Mouse (Mus musculus) intestine, postnatal 0 days (tissue): ENCODE measurements around the gene Slc17a6. TPM values are rescaled to one million over a fixed set of nuclear protein-coding genes. Genes with fewer than 3 reads are reported as not detected.

Source experiments
- ATAC-seq: fragments of 200-750 bp; cut with Nextera tagmentation; 2 replicates; pipeline ENCODE4 v1.8.0; 2017; ENCODE audit warnings: mild to moderate bottlenecking, moderate TSS enrichment, moderate library complexity
- H3K27ac ChIP-seq: fragments of 300-500 bp; sonication (generic); 2 replicates; pipeline ENCODE4 v1.5.1; 2014; ENCODE audit warnings: mild to moderate bottlenecking, low read depth, low read length, moderate library complexity
- H3K27me3 ChIP-seq: fragments of 300-500 bp; sonication (generic); replicated peaks from 2 replicates; pipeline ENCODE4 v1.6.1; 2014; ENCODE audit warnings: low read length, mixed read lengths; ENCODE audit not compliant: control insufficient read depth, insufficient read depth
- H3K36me3 ChIP-seq: fragments of 300-500 bp; sonication (generic); 2 replicates; pipeline ENCODE4 v1.6.1; 2014; ENCODE audit warnings: mild to moderate bottlenecking, moderate library complexity; ENCODE audit not compliant: control insufficient read depth, insufficient read depth
- H3K4me1 ChIP-seq: fragments of 300-500 bp; sonication (generic); replicated peaks from 2 replicates; pipeline ENCODE4 v1.6.1; 2014; ENCODE audit warnings: antibody characterized with exemption, low read length, mixed read lengths; ENCODE audit not compliant: control insufficient read depth, insufficient read depth
- H3K4me2 ChIP-seq: fragments of 300-500 bp; sonication (generic); replicated peaks from 2 replicates; pipeline ENCODE4 v1.6.1; 2014; ENCODE audit warnings: low read depth, mild to moderate bottlenecking, moderate library complexity
- H3K4me3 ChIP-seq: fragments of 300-500 bp; sonication (generic); 2 replicates; pipeline ENCODE4 v1.5.1; 2014; ENCODE audit warnings: low read depth, low read length
- H3K9ac ChIP-seq: fragments of 300-500 bp; sonication (generic); 2 replicates; pipeline ENCODE4 v1.6.1; 2014; ENCODE audit warnings: mild to moderate bottlenecking, low read depth, low read length
- H3K9me3 ChIP-seq: fragments of 300-500 bp; sonication (generic); 2 replicates; pipeline ENCODE4 v1.6.1; 2016; ENCODE audit warnings: mixed run types; ENCODE audit not compliant: control insufficient read depth
- CTCF ChIP-seq: sonication (generic); IDR thresholded peaks from 2 replicates; pipeline ENCODE4 v1.5.1; 2016; ENCODE audit warnings: low read depth, mild to moderate bottlenecking, control low read depth, antibody characterized with exemption, moderate library complexity
- WGBS: fragments of 180-500 bp; shearing (Covaris S2); extraction: QIAGEN DNeasy Blood & Tissue Kit; methylation state at CpG from one replicate; pipeline ENCODE4 v1.1.7; 2014; 5-methylcytosine and 5-hydroxymethylcytosine counted together
- polyA plus RNA-seq: library from polyadenylated mRNA; unstranded; fragments of >200 nt; fragmentation: Nextera tagmentation; extraction: Ambion mirVana; gene quantifications from 2 replicates; pipeline ENCODE4 v1.2.1, GENCODE M21; 2015

Slc17a6 gene
- polyA plus RNA-seq, 1 experiment from 2014 or later = 0.07 TPM

DNA sequence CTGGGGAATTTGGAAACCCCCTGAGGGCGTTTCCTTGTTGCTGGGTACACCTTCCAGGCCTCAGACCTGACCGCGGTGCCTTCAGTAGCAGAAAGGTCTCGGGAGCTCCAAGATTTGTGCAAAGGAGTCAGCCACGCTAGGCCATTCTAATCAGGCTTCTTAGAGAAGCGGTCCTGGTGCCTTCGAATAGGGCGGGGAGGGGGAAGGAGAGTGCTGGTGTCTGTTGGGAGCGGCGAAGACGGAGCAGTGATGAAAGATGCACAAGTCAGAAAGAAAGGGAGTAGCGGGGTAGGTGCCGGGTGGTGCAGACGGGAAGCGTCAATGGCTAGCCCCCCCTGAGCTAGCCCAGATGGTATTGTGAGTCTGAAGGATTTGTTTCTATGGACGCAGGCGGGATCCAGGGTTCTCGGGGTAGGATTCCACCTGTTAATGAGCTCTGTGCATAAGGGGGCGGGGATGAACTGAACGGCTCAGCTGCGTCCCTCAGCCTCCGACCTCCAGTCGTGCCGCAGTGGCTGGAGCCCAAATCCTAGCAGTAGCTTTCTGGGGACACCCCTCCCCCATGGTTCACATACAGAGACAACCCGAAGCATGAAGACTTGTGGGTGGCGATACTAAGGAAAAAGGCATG, 5.3 kb downstream of the Slc17a6 start:
- Histone ChIP-seq H3K4me3 (no peak overlapping the region), H3K4me1 (no peaks in the 10 kb centered on the region), H3K27ac (no peak overlapping the region), H3K4me2 (no peak overlapping the region), H3K36me3 (no peaks in the 10 kb centered on the region), H3K9ac (no peak overlapping the region), H3K27me3 (peaks cover 55% of the 10 kb centered on the region), H3K9me3 (no peaks in the 10 kb centered on the region)
- no peak for ATAC-seq
- no peak for TF ChIP-seq CTCF
- WGBS = under 1% methylated on average over 26 of the region's 26 CpGs

DNA sequence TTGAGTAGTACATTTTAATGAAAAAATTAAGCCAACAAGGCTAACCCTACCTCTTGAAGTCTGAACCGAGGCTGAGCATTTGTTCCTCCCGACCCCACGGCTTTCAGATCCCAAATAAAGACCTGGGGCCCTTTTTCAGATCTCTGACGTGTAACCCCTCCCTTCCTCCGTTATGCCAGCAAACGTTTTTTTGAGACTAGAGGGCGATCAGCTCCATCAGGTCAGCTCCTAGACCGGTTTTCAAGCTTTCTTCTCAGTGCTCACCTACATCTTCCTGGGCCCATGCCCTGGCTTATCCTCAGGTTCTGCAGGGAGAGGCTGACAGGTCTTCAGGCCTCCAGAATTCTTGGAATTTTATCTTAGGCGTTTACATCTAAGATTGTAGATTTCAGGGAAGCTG, 5.9 kb downstream of the Slc17a6 start:
- Histone ChIP-seq H3K9me3 (no peaks in the 10 kb centered on the region), H3K27me3 (peaks cover 51% of the 10 kb centered on the region), H3K9ac (no peak overlapping the region), H3K4me2 (no peak overlapping the region), H3K4me1 (no peaks in the 10 kb centered on the region), H3K4me3 (no peak overlapping the region), H3K27ac (no peak overlapping the region), H3K36me3 (no peaks in the 10 kb centered on the region)
- WGBS = under 1% methylated on average over 9 of the region's 9 CpGs
- no peak for ATAC-seq
- TF ChIP-seq CTCF = no peak

DNA sequence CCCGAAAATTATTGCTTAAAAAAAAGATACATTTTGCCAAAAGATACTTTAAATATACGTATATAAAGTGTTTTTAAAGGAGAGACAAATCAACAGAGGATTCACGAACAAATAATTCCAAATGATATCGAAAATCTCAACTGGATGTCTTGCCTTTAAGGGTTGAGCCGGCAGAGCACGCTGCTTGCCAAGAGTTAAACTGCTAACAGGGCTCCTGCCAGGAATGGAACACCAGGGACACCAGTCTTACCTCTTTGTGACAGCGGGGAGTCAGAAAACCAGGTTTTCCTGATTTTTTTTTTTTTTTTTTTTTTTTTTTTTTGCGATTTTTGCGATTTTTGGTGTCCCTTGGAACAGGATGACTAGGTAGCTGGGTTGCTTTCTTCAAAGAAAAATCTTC, 6.5 kb downstream of the Slc17a6 start:
- H3K4me2 ChIP-seq = no peak overlapping the region
- TF ChIP-seq CTCF = no peak
- no peak overlapping the region for H3K27ac ChIP-seq
- H3K4me1 ChIP-seq = no peaks in the 10 kb centered on the region
- H3K9ac ChIP-seq = no peak overlapping the region
- H3K27me3 ChIP-seq = peaks cover 51% of the 10 kb centered on the region
- H3K4me3 ChIP-seq = no peak overlapping the region
- 7% methylated on average over 9 of the region's 9 CpGs for WGBS
- H3K36me3 ChIP-seq = no peaks in the 10 kb centered on the region
- no peaks in the 10 kb centered on the region for H3K9me3 ChIP-seq
- ATAC-seq = no peak

DNA sequence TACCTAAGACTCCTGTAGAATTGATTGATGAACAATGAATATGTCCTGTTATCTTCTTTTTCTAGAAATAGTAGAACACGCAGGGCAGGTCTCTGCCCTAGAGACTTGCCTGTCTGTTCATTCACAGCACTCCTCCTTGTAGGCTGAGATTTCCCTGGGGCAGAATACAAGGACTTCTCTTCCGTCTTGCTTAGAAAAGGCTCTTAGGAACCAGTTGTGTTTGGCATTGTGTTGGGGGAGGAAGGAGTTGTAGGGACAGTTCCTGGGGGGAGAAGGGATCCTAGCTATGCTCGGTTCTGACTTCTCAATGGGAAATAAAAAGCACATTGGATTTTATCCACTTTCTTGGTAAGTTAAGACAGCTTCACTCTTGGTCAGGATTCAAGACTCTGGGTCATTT, 7.4 kb downstream of the Slc17a6 start:
- Histone ChIP-seq H3K9ac (no peak overlapping the region), H3K4me3 (no peak overlapping the region), H3K27ac (no peak overlapping the region), H3K4me2 (no peak overlapping the region), H3K36me3 (no peaks in the 10 kb centered on the region), H3K4me1 (no peaks in the 10 kb centered on the region), H3K27me3 (peaks cover 46% of the 10 kb centered on the region), H3K9me3 (no peaks in the 10 kb centered on the region)
- ATAC-seq = no peak
- TF ChIP-seq CTCF = no peak
- WGBS = 7% methylated on average over 3 of the region's 3 CpGs

DNA sequence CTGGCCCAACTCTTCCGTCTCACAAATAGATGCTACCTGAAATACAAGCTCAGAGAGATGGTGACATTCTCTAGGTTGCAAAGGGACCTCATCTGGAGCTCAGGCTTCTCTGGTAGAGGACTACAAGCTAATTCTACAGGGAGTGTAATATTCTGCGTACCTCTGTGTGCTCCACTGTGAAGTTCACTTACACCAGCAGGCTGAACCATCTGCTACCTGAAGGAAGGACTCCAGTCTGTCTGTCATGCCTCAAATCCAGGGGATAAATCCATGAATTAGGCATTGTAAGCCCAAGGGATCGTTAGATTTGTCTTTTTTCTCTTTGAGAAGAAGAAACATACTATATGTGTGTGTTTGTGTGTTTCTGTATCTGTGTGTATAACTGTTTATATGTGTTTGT, 9.4 kb downstream of the Slc17a6 start:
- Histone ChIP-seq H3K27me3 (peaks cover 26% of the 10 kb centered on the region), H3K4me1 (no peaks in the 10 kb centered on the region), H3K36me3 (no peaks in the 10 kb centered on the region), H3K4me2 (no peak overlapping the region), H3K9ac (no peak overlapping the region), H3K27ac (no peak overlapping the region), H3K9me3 (no peaks in the 10 kb centered on the region), H3K4me3 (no peak overlapping the region)
- 56% methylated on average over 3 of the region's 3 CpGs for WGBS
- TF ChIP-seq CTCF = no peak
- ATAC-seq = no peak

DNA sequence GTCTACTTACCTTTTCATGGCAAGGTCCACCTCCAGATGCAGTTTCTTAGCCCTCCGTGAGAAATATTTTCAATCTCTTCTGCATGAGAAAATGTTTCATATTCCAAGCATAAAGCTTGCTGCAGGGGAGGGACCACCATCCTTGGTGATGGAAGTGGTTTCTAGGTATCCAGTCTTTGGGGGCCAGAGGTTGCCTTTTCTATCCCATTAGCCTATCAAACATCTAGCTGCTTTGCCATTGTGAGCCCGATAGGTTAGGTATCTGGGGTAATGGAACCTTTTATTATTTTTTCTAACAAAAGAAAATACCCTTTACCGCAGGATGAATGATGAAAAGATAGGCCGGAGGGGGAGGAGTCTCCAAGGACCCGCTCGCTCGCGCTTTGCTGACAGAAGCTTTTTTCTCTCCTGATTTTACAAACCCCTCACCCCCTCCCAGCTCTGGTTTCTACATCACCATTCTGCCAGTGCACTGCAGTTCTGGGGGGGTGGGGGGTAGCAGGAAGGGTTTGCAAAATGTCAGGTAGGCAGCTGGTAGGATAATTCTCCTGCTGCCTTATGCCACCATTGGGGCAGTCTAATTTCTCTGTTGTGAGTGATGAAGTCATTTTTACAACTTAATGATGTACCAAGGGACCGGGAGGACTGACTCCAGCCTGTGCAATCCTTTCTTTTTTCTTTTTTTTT, 10.9 kb downstream of the Slc17a6 start:
- Histone ChIP-seq H3K4me1 (no peaks in the 10 kb centered on the region), H3K36me3 (no peaks in the 10 kb centered on the region), H3K4me3 (no peak overlapping the region), H3K4me2 (no peak overlapping the region), H3K9me3 (no peaks in the 10 kb centered on the region), H3K9ac (no peak overlapping the region), H3K27me3 (peaks cover 11% of the 10 kb centered on the region; the same call in 1 of the 2 replicates), H3K27ac (no peak overlapping the region)
- no peak for TF ChIP-seq CTCF
- WGBS = 7% methylated on average over 9 of the region's 9 CpGs
- no peak for ATAC-seq
